Mouse (Mus musculus): ENCODE results near the gene Olfr399.

Gene Olfr399

GRCm38 (mm10) chr11:74056451-74056850 lies at the start of gene Olfr399, which contains the start of gene Olfr139:
Gene Olfr399 (minus strand): TSS chr11:74056615.
Gene Olfr139 (minus strand): TSS chr11:74056551.
- no peak for DNase-seq (ENCODE audit: low spot score in 2 of 2)

- no peak for DNase-seq (ENCODE audit: low spot score in 2 of 2)
These were observed 48.7 kb upstream of the Olfr399 start for GRCm38 (mm10) chr11:74105066-74105465.

GRCm38 (mm10) chr11:74101507-74101906 lies 45.1 kb upstream of the Olfr399 start:
- no peak for DNase-seq (ENCODE audit: low spot score in 2 of 2)

- no peak for DNase-seq (ENCODE audit: low spot score in 2 of 2)
These were observed 44.3 kb upstream of the Olfr399 start for GRCm38 (mm10) chr11:74100724-74101123.

- no peak for DNase-seq (ENCODE audit: low spot score in 2 of 2)
These were observed 13.2 kb upstream of the Olfr399 start, which contains the start of gene Zfp616 for GRCm38 (mm10) chr11:74069655-74070054. Gene Zfp616 (plus strand): TSS chr11:74069955.

GRCm38 (mm10) chr11:74051347-74051746 lies 5.1 kb downstream of the Olfr399 start:
- no peak for DNase-seq (ENCODE audit: low spot score in 2 of 2)
